Mouse (Mus musculus): Measurements from ENCODE around the gene Twf2.

The Twf2 gene

DNA sequence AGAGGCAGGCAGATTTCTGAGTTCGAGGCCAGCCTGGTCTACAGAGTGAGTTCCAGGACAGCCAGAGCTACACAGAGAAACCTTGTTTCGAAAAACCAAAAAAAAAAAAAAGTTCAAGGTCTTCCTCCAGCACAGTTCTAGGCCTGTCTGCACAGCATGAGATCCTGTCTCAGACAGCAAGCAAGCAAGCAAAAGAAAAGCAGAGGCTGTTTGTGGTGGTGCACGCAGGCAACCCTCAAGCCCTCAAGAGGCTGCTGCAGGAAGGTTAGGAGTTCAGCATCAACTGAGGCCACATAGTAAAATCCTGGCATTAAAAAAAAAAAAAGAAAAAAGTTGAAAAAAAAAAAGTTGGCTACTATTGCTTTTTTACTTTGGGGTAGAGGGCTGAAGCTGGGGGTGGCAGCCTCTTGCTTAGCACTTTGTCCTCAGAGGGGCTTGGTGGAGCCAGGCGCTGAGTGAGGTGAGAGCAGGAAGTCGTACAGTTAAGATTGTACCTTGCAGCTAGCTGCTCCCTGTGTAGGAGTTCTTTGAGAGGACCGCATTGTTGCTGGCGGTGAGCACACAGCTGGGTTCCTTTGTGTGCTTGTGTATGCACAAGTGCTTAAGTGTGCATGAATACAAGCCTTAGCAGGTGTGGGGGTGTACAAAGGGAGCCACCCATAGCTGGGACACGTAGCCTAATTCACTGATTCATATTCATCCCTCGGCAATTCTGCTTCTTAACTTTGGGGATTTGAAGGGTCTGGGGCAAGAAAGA lies 8.1 kb downstream of the Twf2 start:
- DNase-seq (ENCODE audit: low spot score in 2 of 2) = no peak

DNA sequence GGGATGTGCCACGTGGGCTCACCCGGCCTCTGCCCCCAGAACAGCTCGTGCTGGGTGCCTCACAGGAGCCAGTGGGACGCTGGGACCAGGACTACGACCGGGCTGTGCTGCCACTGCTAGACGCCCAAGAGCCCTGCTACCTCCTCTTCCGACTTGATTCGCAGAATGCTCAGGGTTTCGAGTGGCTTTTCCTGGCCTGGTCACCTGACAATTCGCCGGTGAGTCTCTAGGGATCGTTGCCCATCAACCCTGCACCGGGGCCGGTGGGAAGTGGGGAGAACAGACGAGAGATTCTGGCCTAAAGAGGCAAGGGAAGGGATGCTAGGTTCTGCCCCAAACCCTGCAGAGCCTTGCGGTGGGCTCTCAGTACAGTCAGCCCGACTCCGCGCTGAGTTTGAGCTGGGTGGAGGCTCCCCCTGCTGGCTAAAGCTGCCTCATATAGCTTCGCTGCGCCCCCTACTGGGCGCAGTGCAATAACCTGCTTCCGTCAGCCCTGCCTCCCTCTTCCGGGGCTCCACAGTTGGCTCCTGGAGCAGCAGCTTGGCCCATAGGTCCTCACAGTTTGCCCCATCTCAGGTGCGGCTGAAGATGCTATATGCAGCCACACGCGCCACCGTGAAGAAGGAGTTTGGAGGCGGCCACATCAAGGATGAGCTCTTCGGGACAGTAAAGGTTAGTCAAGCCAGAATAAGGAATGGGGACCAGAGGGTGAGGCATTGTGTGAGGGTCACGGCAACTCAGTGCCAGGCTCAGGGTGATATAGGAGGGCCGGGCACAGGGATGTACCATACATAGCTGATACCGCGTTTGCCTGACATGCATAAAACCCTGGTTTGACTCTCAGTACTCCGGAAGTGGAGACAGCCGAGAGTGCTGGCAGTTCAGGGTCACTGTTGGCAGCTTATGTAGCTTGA lies 9.0 kb downstream of the Twf2 start:
- DNase-seq (ENCODE audit: low spot score in 2 of 2) = peak; percentile 74 to 79

DNA sequence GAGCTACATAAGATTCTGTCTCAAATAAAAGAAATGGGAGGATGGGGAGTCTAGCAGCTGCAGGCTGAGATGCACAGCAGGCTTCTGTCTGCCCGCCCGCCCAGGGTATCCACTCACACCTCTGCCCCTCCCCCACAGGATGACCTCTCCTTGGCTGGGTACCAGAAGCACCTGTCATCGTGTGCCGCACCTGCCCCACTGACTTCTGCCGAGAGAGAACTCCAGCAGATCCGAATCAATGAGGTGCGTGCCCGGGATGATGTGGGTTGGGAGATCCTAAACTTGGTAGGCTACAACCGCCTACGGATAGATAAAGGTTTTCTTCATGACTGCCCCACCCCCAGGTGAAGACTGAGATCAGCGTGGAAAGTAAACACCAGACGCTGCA lies 9.7 kb downstream of the Twf2 start:
- DNase-seq (ENCODE audit: low spot score in 2 of 2) = no peak

DNA sequence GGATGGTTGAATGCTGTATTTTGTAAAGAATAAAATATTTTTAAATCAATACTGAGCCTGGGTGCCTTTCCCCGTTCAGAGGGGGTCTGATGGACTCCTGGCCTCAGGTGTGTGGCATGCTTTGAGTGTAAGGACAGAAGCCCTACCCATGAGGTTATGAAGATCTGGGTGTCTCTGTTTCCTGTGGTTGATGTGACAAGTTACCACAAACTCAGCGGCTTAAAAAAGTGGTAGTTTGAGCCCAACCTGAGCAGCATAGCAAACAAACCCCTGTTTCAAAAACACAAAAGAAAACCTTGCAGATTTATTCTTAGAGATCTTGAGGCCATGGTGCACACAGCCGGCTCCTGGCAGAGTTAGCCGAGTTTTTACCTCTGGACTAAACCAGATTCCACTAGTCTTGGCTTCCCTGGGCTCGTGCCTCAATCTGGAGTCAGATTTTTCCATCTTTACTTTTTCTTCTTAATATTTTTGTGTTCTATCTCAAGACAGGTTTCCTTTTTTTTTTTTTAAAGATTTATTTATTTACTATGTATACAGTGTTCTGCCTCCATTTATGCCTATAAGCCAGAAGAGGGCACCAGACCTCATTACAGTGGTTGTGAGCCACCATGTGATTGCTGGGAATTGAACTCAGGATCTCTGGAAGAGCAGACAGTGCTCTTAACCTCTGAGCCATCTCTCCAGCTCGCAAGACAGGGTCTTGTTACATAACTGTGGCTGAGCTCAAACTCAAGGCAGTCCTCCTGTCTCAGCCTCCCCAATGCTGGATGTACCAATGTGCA lies 12.6 kb downstream of the Twf2 start:
- DNase-seq (ENCODE audit: low spot score in 2 of 2) = no peak

DNA sequence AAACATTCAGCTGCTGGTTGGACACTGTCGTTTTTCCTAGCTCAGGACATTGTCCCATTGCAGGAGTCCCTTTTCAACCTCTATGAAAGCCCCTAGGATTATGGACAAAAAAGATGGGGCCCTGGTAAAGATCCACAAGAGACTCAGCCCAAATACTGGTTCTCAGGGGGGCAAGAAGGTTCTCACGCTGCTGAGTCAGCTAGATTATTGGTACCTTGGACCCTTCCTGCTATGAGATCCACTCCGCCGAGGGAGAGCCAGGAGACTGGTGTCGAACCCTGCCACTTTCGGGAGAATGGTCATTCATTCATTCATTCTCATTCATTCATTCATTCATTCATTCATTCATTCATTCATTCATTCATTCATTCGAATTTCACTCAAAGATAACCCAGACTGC lies 14.1 kb downstream of the Twf2 start:
- DNase-seq (ENCODE audit: low spot score in 2 of 2) = no peak

DNA sequence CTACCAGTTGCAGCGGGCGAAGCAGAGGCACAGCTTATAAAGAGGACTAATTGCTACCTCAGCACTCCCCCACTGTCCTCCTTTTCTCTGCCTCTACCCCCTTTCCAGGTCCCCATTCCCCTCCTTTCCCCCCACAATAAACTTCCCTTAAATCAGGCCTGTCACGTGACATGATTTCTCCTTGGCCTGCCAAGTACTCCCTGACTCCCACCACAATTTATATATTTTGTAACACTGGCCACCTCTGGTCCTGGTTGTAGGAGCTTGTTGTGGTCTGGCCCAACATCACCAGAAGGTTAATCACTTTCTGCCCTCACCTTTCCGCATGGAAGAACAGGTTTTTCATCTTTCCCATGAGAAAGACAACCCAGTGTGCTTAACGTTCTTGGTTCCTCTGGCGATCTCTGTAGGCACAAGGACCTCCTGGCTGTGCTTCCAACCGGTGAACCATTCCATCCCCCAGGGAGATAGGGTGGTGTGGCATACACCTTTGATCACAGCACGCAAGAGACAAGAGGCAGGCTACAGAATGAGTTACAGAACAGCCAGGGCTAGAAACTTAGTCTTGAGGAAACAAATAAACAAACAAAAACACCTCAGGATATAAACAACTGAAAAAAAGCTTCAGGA lies 18.1 kb downstream of the Twf2 start:
- DNase-seq (ENCODE audit: low spot score in 2 of 2) = no peak

DNA sequence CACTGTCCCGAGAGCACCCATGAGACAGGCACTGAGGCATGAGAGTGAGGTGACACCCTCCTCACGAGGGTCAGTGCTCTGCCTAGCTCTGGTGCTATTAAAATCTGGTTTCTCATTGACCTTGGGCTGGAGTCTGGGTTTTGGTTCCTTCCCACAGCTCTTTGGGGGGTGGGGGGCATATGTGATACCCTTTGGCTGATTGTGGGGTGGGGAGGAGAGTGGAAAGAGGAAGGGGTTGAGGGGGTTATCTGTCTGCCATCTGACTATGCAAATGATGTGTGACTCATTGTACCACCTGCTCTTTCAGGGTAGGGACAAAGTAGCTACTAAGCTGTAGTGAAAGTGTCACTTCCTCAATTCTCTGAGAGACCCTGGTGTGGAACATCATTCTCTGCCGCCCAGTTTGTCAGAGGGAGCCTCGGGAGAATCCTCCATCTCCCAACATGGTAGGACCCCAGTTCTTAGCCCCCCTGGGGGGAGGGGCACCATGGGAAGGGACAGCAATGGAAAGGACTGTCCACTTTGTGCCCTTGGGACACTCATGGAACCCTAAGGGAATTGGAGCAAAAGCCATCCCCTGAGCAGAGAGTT lies 19.4 kb downstream of the Twf2 start, which contains the start of gene Tlr9:
TSS of gene Tlr9 (plus strand) at position 338 of the 591 bp plus-strand sequence.
- no peak for DNase-seq (ENCODE audit: low spot score in 2 of 2)

DNA sequence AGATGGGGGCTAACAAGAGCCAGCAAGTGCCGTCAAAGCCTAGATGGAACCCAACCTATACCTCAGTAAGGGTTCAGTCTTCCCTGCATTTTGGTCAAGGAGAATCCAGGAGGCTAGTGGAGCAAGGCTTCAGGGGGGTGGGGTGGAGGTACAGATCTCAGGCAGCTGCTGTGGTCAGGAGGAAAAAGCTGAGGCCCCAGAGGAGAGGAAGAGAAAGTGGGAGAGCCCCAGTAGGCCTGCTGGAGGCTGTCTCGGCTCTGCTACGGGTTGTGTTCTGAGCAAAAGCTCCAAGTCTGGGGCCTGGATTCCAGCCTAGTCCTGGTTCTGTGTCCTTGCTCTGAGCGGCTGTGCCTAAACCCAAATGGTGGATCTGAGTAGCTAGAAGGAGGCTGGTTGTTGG lies 20.1 kb downstream of the Twf2 start:
- no peak for DNase-seq (ENCODE audit: low spot score in 2 of 2)

DNA sequence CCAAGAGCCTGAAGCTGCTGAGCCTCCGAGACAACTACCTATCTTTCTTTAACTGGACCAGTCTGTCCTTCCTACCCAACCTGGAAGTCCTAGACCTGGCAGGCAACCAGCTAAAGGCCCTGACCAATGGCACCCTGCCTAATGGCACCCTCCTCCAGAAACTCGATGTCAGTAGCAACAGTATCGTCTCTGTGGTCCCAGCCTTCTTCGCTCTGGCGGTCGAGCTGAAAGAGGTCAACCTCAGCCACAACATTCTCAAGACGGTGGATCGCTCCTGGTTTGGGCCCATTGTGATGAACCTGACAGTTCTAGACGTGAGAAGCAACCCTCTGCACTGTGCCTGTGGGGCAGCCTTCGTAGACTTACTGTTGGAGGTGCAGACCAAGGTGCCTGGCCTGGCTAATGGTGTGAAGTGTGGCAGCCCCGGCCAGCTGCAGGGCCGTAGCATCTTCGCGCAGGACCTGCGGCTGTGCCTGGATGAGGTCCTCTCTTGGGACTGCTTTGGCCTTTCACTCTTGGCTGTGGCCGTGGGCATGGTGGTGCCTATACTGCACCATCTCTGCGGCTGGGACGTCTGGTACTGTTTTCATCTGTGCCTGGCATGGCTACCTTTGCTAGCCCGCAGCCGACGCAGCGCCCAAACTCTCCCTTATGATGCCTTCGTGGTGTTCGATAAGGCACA lies 22.7 kb downstream of the Twf2 start:
- no peak for DNase-seq (ENCODE audit: low spot score in 2 of 2)

DNA sequence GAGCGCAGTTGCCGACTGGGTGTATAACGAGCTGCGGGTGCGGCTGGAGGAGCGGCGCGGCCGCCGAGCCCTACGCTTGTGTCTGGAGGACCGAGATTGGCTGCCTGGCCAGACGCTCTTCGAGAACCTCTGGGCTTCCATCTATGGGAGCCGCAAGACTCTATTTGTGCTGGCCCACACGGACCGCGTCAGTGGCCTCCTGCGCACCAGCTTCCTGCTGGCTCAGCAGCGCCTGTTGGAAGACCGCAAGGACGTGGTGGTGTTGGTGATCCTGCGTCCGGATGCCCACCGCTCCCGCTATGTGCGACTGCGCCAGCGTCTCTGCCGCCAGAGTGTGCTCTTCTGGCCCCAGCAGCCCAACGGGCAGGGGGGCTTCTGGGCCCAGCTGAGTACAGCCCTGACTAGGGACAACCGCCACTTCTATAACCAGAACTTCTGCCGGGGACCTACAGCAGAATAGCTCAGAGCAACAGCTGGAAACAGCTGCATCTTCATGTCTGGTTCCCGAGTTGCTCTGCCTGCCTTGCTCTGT lies 23.3 kb downstream of the Twf2 start:
- DNase-seq (ENCODE audit: low spot score in 2 of 2) = no peak

DNA sequence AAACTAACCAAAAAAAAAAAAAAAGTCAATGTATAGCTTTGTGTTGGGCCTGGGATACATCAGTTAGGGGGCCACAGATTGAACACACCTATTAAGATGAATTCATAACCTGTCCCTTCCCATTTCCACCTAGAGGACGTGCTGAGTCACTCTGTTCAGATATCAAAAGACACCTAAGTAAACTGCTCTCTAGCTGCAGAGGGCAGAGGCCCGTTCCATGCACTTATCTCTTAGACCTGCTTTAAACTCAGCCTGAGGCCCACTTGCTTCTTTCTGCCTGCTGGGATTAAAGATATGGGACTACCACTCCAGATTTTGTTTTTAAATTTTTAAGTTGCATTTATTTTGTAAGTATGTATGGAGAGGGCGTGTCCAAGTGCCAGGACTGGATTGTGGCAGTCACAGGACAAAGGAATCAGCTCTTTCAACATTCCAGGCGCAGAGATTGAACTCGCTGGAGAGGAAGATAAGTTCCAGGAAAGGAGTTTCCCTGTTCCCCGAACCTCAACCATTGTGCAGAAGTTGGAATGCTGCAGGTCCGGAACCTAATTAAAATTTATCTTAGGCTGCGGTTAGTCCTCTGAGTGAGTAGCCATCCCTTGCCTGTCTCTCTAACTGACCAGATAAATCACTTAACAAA lies 25.0 kb downstream of the Twf2 start:
- DNase-seq (ENCODE audit: low spot score in 2 of 2) = no peak

DNA sequence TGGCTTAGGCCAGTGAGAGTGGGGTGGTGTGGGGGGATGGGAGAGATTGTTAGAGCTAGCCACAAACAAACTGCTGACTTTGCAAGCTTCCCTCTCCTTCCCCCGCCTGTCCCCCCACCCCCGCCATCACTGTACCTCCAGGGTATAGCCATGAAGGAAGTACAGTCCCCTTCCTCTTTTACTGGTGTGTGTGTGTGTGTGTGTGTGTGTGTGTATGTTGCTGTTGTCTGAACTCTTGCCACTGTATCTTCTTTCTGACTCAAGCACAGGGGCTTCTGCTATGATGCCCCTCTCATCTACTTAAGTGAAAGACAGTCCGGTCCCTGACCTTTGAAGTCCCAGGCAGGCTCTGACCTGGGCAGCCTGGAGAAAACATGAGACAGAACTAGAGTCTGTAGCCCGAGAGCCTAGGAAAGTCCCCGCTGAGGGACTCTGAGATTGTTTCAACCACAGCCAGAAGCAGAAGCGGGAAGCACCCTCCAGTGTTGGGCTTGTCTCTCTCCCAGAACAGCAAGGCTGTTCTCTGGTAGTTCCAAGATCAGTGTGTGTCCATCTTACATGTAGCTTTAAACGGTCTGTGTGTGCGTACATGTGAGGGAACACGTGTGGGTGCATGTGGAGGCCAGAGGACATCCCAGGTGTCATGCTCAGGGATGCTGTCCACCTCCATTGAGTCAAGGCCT lies 27.3 kb downstream of the Twf2 start:
- no peak for DNase-seq (ENCODE audit: low spot score in 2 of 2)

DNA sequence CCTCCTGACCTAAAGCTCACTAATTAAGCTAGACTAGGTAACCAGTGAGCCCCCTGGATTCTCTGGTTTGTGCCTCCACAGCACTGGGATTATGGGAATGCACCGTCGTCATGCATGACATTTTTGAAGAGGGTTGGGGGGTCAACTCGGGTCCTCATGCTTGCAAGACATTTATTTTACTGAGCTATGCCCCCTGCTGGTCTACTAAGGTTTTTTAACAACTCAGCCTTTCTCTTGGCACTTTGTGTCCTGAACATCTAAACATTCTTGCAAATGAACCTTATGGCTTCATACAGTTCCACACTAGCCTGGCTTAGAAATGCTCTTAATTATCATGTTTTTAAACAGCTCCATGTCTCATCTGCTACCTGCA lies 27.8 kb downstream of the Twf2 start:
- no peak for DNase-seq (ENCODE audit: low spot score in 2 of 2)

DNA sequence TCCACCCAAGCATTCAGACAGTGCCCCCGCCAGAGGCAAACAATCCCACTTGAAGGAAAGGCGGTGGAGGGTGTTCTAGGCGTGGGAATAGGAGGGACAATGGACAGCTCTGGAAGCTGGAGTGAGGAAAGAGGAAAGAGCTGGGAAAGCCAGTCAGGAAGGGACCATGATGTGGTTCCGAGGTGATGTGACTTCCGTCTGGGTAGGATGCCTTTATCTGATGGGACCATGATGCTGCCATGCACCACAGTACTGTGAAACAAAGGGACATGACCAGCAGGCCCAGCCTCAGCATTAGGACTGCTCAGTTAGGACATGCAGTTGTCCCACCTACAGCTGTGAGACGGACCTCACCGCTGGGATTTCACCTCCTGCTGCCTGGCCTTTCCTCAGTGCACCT lies 28.3 kb downstream of the Twf2 start:
- DNase-seq (ENCODE audit: low spot score in 2 of 2) = no peak

DNA sequence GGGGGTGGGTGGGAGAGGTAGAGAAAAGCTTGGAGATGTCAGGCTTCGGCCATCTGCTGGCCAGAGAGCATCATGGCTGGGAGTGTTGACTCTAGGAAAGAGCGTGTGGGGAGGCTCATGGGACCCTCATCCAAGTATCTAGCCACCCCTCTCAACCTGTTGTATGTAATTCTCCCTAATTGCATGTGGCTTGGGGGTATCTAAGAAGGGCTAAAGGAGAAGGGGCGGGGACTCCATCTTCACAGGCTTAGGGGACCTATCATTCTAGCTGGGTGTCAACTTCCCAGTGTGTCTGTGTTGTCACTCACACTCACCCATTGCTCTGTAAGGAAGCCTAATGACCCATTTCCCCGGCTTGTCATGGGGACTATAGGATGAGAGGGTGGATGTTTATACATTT lies 28.9 kb downstream of the Twf2 start:
- no peak for DNase-seq (ENCODE audit: low spot score in 2 of 2)

DNA sequence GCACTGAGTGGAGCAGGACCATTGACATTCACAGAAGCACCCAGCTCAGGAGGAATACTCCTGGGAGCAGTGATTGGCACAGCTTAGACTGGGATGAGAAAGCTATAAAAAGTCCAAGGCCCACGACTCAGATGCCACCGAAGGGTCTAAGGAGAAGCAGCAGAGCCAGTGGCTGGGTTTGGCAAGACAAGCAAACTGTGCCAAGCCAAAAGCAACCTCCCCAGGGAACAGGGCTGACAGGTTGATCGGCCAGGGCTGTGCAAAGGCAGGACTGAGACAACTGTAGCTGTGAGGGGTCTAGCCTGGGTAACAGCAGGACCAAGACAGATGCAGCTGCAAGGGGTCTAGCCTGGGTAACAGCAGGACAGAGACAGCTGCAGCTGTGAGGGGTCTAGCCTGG lies 30.0 kb downstream of the Twf2 start:
- no peak for DNase-seq (ENCODE audit: low spot score in 2 of 2)

DNA sequence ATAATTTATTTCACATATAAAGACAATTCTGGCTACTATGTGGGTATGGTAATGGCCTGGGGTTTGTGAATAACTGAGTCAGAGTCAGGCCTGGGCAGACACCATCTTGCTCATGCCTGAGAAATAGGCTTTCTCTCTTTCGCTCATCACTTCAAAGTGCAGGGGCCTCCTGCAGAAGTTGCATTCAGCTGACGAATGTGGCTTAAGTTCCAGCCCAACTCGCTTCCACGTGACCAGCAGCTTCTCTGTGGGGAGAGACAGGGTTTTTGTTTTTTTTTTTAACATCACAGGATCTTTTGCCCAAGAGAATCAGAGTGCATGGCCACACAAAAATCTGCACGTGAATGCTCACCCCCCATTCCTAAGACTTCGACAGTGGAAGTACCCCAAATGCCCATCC lies 31.0 kb downstream of the Twf2 start:
- DNase-seq (ENCODE audit: low spot score in 2 of 2) = no peak

DNA sequence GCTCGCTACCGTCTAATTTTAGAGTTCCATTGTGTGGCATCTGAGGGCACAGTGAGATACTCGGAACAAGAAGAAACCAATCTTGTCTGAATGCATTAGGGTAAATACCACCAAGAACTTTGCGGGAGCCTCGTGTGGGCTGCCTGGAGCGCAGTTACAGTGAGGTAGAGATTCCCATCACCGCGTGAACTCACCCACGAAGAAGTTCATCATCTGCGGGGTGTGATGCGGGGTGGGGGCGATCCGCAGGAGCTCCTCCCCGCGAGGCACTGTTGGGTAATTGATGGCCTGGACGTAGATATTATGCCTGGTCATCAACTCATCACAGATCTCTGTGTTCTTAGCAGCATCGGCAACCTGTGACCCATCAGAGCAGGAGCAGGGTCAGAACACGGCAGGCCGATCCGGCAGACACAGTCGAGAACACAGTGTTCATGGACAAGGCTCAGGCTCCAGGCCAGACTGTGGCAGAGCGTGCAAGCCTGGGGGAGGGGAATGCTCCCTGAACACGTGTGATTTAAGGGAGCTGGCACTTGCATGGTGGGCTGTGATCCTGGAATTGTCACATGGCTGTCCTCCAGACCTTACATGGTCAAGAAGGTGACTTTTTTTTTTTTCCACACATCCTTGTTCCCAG lies 32.4 kb downstream of the Twf2 start:
- no peak for DNase-seq (ENCODE audit: low spot score in 2 of 2)

Measured in urinary bladder, adult 18-20 months (tissue).